Mouse (Mus musculus) hindbrain, embryonic 14.5 days (tissue): ENCODE measurements at regions not wholly inside any gene's neighbourhood (a gene's known extent, or its start where the extent isn't known, plus 50 kb on each side); places are given as distances from the start of the nearest gene placed in this dataset.
A peak's percentile ranks its signal among the peaks of the same experiment; 100 is the strongest.

ENCODE experiments used
- ATAC-seq: fragments of 200-750 bp; cut with Nextera tagmentation; 2 replicates; pipeline ENCODE4 v1.8.0; 2017; ENCODE audit warnings: moderate number of reproducible peaks, mild to moderate bottlenecking, moderate TSS enrichment, moderate library complexity; ENCODE audit not compliant: low FRiP score
- DNase-seq: peaks from one replicate; pipeline ENCODE4 v3.0.0-alpha.2; 2015; ENCODE audit warnings: low spot score
- H3K27ac ChIP-seq: fragments of 300-500 bp; sonication (generic); 2 replicates; pipeline ENCODE4 v1.5.1; 2014; ENCODE audit warnings: mild to moderate bottlenecking, moderate library complexity
- H3K27me3 ChIP-seq: fragments of 300-500 bp; sonication (generic); 2 replicates; pipeline ENCODE4 v1.6.1; 2014; ENCODE audit warnings: mild to moderate bottlenecking, low read length, mixed read lengths; ENCODE audit not compliant: control insufficient read depth, insufficient read depth
- H3K36me3 ChIP-seq: fragments of 300-500 bp; sonication (generic); replicated peaks from 2 replicates; pipeline ENCODE4 v1.6.1; 2014; ENCODE audit not compliant: control insufficient read depth, insufficient read depth
- H3K4me1 ChIP-seq: fragments of 300-500 bp; sonication (generic); replicated peaks from 2 replicates; pipeline ENCODE4 v1.6.1; 2014; ENCODE audit warnings: antibody characterized with exemption, low read length, mixed read lengths; ENCODE audit not compliant: control insufficient read depth, insufficient read depth
- H3K4me2 ChIP-seq: fragments of 300-500 bp; sonication (generic); replicated peaks from 2 replicates; pipeline ENCODE4 v1.6.1; 2014; ENCODE audit warnings: mild to moderate bottlenecking, moderate library complexity
- H3K4me3 ChIP-seq: fragments of 300-500 bp; sonication (generic); replicated peaks from 2 replicates; pipeline ENCODE4 v1.5.1; 2014; ENCODE audit warnings: mild to moderate bottlenecking, low read length
- H3K9ac ChIP-seq: fragments of 300-500 bp; sonication (generic); 2 replicates; pipeline ENCODE4 v1.6.1; 2014
- H3K9me3 ChIP-seq: fragments of 300-500 bp; sonication (generic); 2 replicates; pipeline ENCODE4 v1.6.1; 2016; ENCODE audit warnings: low read length; ENCODE audit not compliant: control insufficient read depth
- WGBS: fragments of 180-500 bp; shearing (Covaris S2); extraction: QIAGEN DNeasy Blood & Tissue Kit; methylation state at CpG from one replicate; pipeline ENCODE4 v1.1.7; 2014; 5-methylcytosine and 5-hydroxymethylcytosine counted together

- Histone ChIP-seq H3K27me3 (no peaks in the 10 kb centered on the region), H3K9me3 (no peaks in the 10 kb centered on the region), H3K27ac (no peak overlapping the region), H3K4me3 (no peak overlapping the region), H3K4me2 (no peak overlapping the region), H3K4me1 (no peaks in the 10 kb centered on the region), H3K9ac (no peak overlapping the region), H3K36me3 (no peaks in the 10 kb centered on the region)
- ATAC-seq (no peak), DNase-seq (no peak)
- WGBS: 81% methylated on average over 3 of the region's 3 CpGs
These were observed 606.5 kb upstream of the Celf2 start for GRCm38 (mm10) chr2:8115891-8116290.

- Histone ChIP-seq H3K4me1 (no peaks in the 10 kb centered on the region), H3K9ac (no peak overlapping the region), H3K36me3 (no peaks in the 10 kb centered on the region), H3K4me3 (no peak overlapping the region), H3K27me3 (no peaks in the 10 kb centered on the region), H3K4me2 (no peak overlapping the region), H3K9me3 (no peaks in the 10 kb centered on the region), H3K27ac (no peak overlapping the region)
- peak; percentile 25 for DNase-seq
- WGBS: 79% methylated on average over 1 of the region's 1 CpGs
- peak; percentile 77; the same call in 1 of the 2 replicates for ATAC-seq
These were observed 603.2 kb upstream of the Celf2 start for GRCm38 (mm10) chr2:8112361-8113073.

GRCm38 (mm10) chr2:8094157-8094556 lies 584.8 kb upstream of the Celf2 start:
- H3K9ac ChIP-seq: no peak overlapping the region
- DNase-seq: peak; percentile 26
- ATAC-seq: no peak
- no peaks in the 10 kb centered on the region for H3K9me3 ChIP-seq
- no peaks in the 10 kb centered on the region for H3K4me1 ChIP-seq
- H3K27ac ChIP-seq: no peak overlapping the region
- no peaks in the 10 kb centered on the region for H3K27me3 ChIP-seq
- 79% methylated on average over 2 of the region's 2 CpGs for WGBS
- H3K4me3 ChIP-seq: no peak overlapping the region
- no peaks in the 10 kb centered on the region for H3K36me3 ChIP-seq
- H3K4me2 ChIP-seq: no peak overlapping the region

- Histone ChIP-seq H3K9me3 (no peaks in the 10 kb centered on the region), H3K27me3 (no peaks in the 10 kb centered on the region), H3K4me1 (no peaks in the 10 kb centered on the region), H3K4me2 (no peak overlapping the region), H3K4me3 (no peak overlapping the region), H3K27ac (no peak overlapping the region), H3K9ac (no peak overlapping the region), H3K36me3 (no peaks in the 10 kb centered on the region)
- WGBS: 74% methylated on average over 1 of the region's 1 CpGs
- ATAC-seq (no peak), DNase-seq (no peak)
These were observed 558.5 kb upstream of the Celf2 start for GRCm38 (mm10) chr2:8067901-8068300.

GRCm38 (mm10) chr2:8061687-8062086 lies 552.3 kb upstream of the Celf2 start:
- no peak for ATAC-seq
- no peaks in the 10 kb centered on the region for H3K27me3 ChIP-seq
- H3K9ac ChIP-seq: no peak overlapping the region
- no peak overlapping the region for H3K27ac ChIP-seq
- no peak for DNase-seq
- 60% methylated on average over 1 of the region's 1 CpGs for WGBS
- no peaks in the 10 kb centered on the region for H3K36me3 ChIP-seq
- H3K4me2 ChIP-seq: no peak overlapping the region
- no peaks in the 10 kb centered on the region for H3K4me1 ChIP-seq
- no peaks in the 10 kb centered on the region for H3K9me3 ChIP-seq
- H3K4me3 ChIP-seq: no peak overlapping the region

GRCm38 (mm10) chr2:8029212-8029611 lies 519.8 kb upstream of the Celf2 start:
- H3K9me3 ChIP-seq: no peaks in the 10 kb centered on the region
- no peak overlapping the region for H3K4me3 ChIP-seq
- no peaks in the 10 kb centered on the region for H3K36me3 ChIP-seq
- no peaks in the 10 kb centered on the region for H3K27me3 ChIP-seq
- no peak overlapping the region for H3K4me2 ChIP-seq
- ATAC-seq: no peak
- DNase-seq: no peak
- no peaks in the 10 kb centered on the region for H3K4me1 ChIP-seq
- H3K9ac ChIP-seq: no peak overlapping the region
- 31% methylated on average over 4 of the region's 4 CpGs for WGBS
- no peak overlapping the region for H3K27ac ChIP-seq

- Histone ChIP-seq H3K4me3 (no peak overlapping the region), H3K27ac (no peak overlapping the region), H3K36me3 (no peaks in the 10 kb centered on the region), H3K4me1 (no peaks in the 10 kb centered on the region), H3K9ac (no peak overlapping the region), H3K9me3 (no peaks in the 10 kb centered on the region), H3K27me3 (no peaks in the 10 kb centered on the region), H3K4me2 (no peak overlapping the region)
- DNase-seq: no peak
- no peak for ATAC-seq
These were observed 518.2 kb upstream of the Celf2 start for GRCm38 (mm10) chr2:8027571-8027970.

- no peaks in the 10 kb centered on the region for H3K27me3 ChIP-seq
- 91% methylated on average over 10 of the region's 10 CpGs for WGBS
These were observed 517.3 kb upstream of the Celf2 start for GRCm38 (mm10) chr2:8026648-8027047.

GRCm38 (mm10) chr2:8022651-8023050 lies 513.3 kb upstream of the Celf2 start:
- DNase-seq (no peak), ATAC-seq (no peak)
- Histone ChIP-seq H3K36me3 (no peaks in the 10 kb centered on the region), H3K27ac (no peak overlapping the region), H3K9me3 (no peaks in the 10 kb centered on the region), H3K27me3 (no peaks in the 10 kb centered on the region), H3K9ac (no peak overlapping the region), H3K4me1 (no peaks in the 10 kb centered on the region), H3K4me2 (no peak overlapping the region), H3K4me3 (no peak overlapping the region)
- 82% methylated on average over 3 of the region's 3 CpGs for WGBS

More at GRCm38 (mm10) chr2:8026648-8027047, 517.3 kb upstream of the Celf2 start:
- Histone ChIP-seq H3K4me3 (no peak overlapping the region), H3K4me1 (no peaks in the 10 kb centered on the region), H3K36me3 (no peaks in the 10 kb centered on the region), H3K27ac (no peak overlapping the region), H3K4me2 (no peak overlapping the region), H3K9ac (no peak overlapping the region), H3K9me3 (no peaks in the 10 kb centered on the region)
- ATAC-seq: no peak
- DNase-seq: no peak

- no peaks in the 10 kb centered on the region for H3K9me3 ChIP-seq
- H3K36me3 ChIP-seq: no peaks in the 10 kb centered on the region
- no peak for ATAC-seq
- H3K4me2 ChIP-seq: no peak overlapping the region
- H3K27me3 ChIP-seq: no peaks in the 10 kb centered on the region
- H3K4me1 ChIP-seq: no peaks in the 10 kb centered on the region
- H3K4me3 ChIP-seq: no peak overlapping the region
- no peak overlapping the region for H3K9ac ChIP-seq
- H3K27ac ChIP-seq: no peak overlapping the region
- WGBS: 73% methylated on average over 5 of the region's 5 CpGs
- DNase-seq: no peak
These were observed 512.7 kb upstream of the Celf2 start for GRCm38 (mm10) chr2:8022043-8022442.
